Comparison of ENCODE assay signal across 24 mouse cellular contexts in the genomic region with DNA sequence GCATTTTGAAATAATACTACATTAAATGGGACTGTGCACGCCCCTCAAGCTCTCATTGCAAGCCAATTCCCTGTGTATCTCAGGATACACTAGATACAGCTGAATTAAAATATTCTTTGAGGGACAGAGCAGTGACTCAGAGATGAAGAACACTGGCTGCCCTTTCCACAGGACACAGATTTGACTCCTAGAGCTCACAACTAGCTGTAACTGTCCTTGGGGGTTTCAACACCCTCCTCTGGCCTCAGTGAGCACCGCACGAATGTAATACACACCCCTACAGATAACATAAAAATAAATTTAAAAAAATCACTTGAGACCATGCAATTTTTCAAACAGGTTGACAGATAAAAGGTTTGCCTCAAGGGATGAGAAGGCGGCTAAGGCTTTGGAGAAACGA. TPM values are rescaled to one million over a fixed set of nuclear protein-coding genes. Genes with fewer than 3 reads are reported as not detected.
DNase-seq lines count a peak whose midpoint lies in the region; ATAC-seq and TF ChIP-seq lines count a peak whose summit lies in the region.
"Had no signal": no experiment of that assay in that cellular context is flagged by ENCODE, and none has a peak within 500 bp of the region (broad histone marks: within the 10 kb centered on the region; RNA-seq: fewer than 3 reads in every experiment).

No protein-coding gene starts in this region.

- H3K36me3 ChIP-seq in heart, embryonic 12.5 days = no peaks in the 10 kb centered on the region
- H3K36me3 ChIP-seq in hindbrain, embryonic 16.5 days (ENCODE audit: control insufficient read depth, insufficient read depth, low read length) = no peaks in the 10 kb centered on the region
- no peaks in the 10 kb centered on the region for H3K36me3 ChIP-seq in hindbrain, embryonic 10.5 days
- no peaks in the 10 kb centered on the region for H3K36me3 ChIP-seq in E14TG2a.4 (ENCODE audit: insufficient read depth, low read length)
- H3K36me3 ChIP-seq: hindbrain, embryonic 13.5 days had no signal

- intact Hi-C loops in heart, postnatal 36 days (cut with DNase I) = no loop called here

- H3K9me3 ChIP-seq in heart, embryonic 12.5 days (replicated peaks) = peaks cover 3% of the 10 kb centered on the region; the same call in 1 of the 2 replicates
- no peaks in the 10 kb centered on the region for H3K9me3 ChIP-seq in hindbrain, embryonic 16.5 days (ENCODE audit: control insufficient read depth, low read length)
- H3K9me3 ChIP-seq in hindbrain, embryonic 10.5 days = peaks cover 4% of the 10 kb centered on the region; the same call in 1 of the 2 replicates
- peaks cover 3% of the 10 kb centered on the region; the same call in 1 of the 2 replicates for H3K9me3 ChIP-seq in E14TG2a.4 (ENCODE audit: low read length)
- H3K9me3 ChIP-seq: hindbrain, embryonic 13.5 days had no signal

- no peak overlapping the region for H3K4me3 ChIP-seq in heart, embryonic 12.5 days
- H3K4me3 ChIP-seq in hindbrain, embryonic 16.5 days (ENCODE audit: low read length) = no peak overlapping the region
- H3K4me3 ChIP-seq in hindbrain, embryonic 10.5 days = no peak overlapping the region
- H3K4me3 ChIP-seq in E14TG2a.4 (replicated peaks; ENCODE audit: low read length) = peak overlapping the region; percentile 37; the same call in 1 of the 2 replicates
- H3K4me3 ChIP-seq: gastrocnemius, adult 2 months; hindbrain, embryonic 13.5 days had no signal

- H3K9ac ChIP-seq in heart, embryonic 12.5 days = 0 out of 2 replicates have a peak overlapping the region, but pooled peaks have one; percentile 45
- H3K9ac ChIP-seq in hindbrain, embryonic 16.5 days (ENCODE audit: low read depth, low read length) = no peak overlapping the region
- H3K9ac ChIP-seq: hindbrain, embryonic 13.5 days had no signal

- TF ChIP-seq CTCF in E14TG2a.4 (conservative IDR thresholded peaks at IDR 0.05; ENCODE audit: low read length) = no peak

- WGBS in heart, embryonic 12.5 days = 47% methylated on average over 5 of the region's 5 CpGs
- 58% methylated on average over 5 of the region's 5 CpGs for WGBS in hindbrain, embryonic 16.5 days
- 56% methylated on average over 5 of the region's 5 CpGs for WGBS in hindbrain, embryonic 10.5 days

- peak overlapping the region; percentile 34 for H3K4me2 ChIP-seq in heart, embryonic 12.5 days
- H3K4me2 ChIP-seq in hindbrain, embryonic 16.5 days (ENCODE audit: low read length) = peak overlapping the region; percentile 8; the same call in 1 of the 2 replicates
- H3K4me2 ChIP-seq: hindbrain, embryonic 13.5 days had no signal

- peak; percentile 43 to 77 for DNase-seq in adrenal gland, adult (ENCODE audit: inconsistent age in 2 of 2, low spot score in 1 of 2)
- no peak for DNase-seq in adrenal gland, postnatal 25 days
- DNase-seq in heart, postnatal 36 days = no peak
- DNase-seq in hindbrain, embryonic 10.5 days (ENCODE audit: low spot score) = no peak
- no peak for DNase-seq in kidney, postnatal 36 days
- DNase-seq: B cell, adult 2 months; cerebellum, adult 11 months; cerebellum, adult 8-10 months; cerebellum, postnatal 14 days; embryo, embryonic 11 days; gastrocnemius, adult 2 months; gastrocnemius, postnatal 25 days; heart, postnatal 4 days; kidney, adult 8-10 months had no signal

- ATAC-seq in heart, embryonic 12.5 days (ENCODE audit: insufficient number of reproducible peaks, low FRiP score) = no peak
- ATAC-seq in hindbrain, embryonic 16.5 days = no peak
- ATAC-seq: CD4-positive, CD25-positive, alpha-beta regulatory T cell, adult 4 months; forebrain, embryonic 14.5 days; inflammation-experienced regulatory T-cells, adult 6 months; intestine, postnatal 0 days had no signal

- no peak overlapping the region for H3K27ac ChIP-seq in heart, embryonic 12.5 days (ENCODE audit: poor library complexity, severe bottlenecking)
- H3K27ac ChIP-seq in hindbrain, embryonic 16.5 days (ENCODE audit: low read depth, low read length) = no peak overlapping the region
- H3K27ac ChIP-seq in hindbrain, embryonic 10.5 days = no peak overlapping the region
- H3K27ac ChIP-seq: gastrocnemius, adult 2 months; hindbrain, embryonic 13.5 days had no signal

- no peaks in the 10 kb centered on the region; the same call in 1 of the 2 replicates for H3K27me3 ChIP-seq in heart, embryonic 12.5 days (replicated peaks)
- no peaks in the 10 kb centered on the region for H3K27me3 ChIP-seq in hindbrain, embryonic 16.5 days (replicated peaks; ENCODE audit: control insufficient read depth, insufficient read depth, low read length)
- H3K27me3 ChIP-seq in hindbrain, embryonic 10.5 days (ENCODE audit: insufficient read depth, poor library complexity, severe bottlenecking) = 0 out of 2 replicates have a peak, but pooled peaks cover 4% of the 10 kb centered on the region
- peaks cover 33% of the 10 kb centered on the region for H3K27me3 ChIP-seq in E14TG2a.4 (ENCODE audit: insufficient read depth, low read length)
- H3K27me3 ChIP-seq: hindbrain, embryonic 13.5 days had no signal

- H3K4me1 ChIP-seq in heart, embryonic 12.5 days (replicated peaks) = peaks cover 13% of the 10 kb centered on the region
- no peaks in the 10 kb centered on the region for H3K4me1 ChIP-seq in hindbrain, embryonic 16.5 days (ENCODE audit: control insufficient read depth, insufficient read depth, low read depth, low read length)
- H3K4me1 ChIP-seq in hindbrain, embryonic 10.5 days (replicated peaks) = no peaks in the 10 kb centered on the region
- peaks cover 10% of the 10 kb centered on the region for H3K4me1 ChIP-seq in E14TG2a.4 (replicated peaks; ENCODE audit: low read depth, low read length)

RNA-seq across cellular contexts. Expression of a gene that starts 10.2 kb away (rescaled TPM):
- 0.52 TPM in 1 of 2 replicates, not detected in the other for total RNA-seq in adrenal gland, postnatal 25 days (2021)
- polyA plus RNA-seq in heart, embryonic 12.5 days (2016; fragmentation: Nextera tagmentation; extraction: Ambion mirVana) = 2.8 and 3.8 TPM in 2 replicates
- total RNA-seq in heart, postnatal 36 days (2021) = not detected
- 1.3 and 2.1 TPM in 2 replicates for polyA plus RNA-seq in hindbrain, embryonic 16.5 days (2015; fragmentation: Nextera tagmentation; extraction: Ambion mirVana)
- 1.1 and 1.5 TPM in 2 replicates for polyA plus RNA-seq in hindbrain, embryonic 10.5 days (2016; fragmentation: Nextera tagmentation; extraction: Ambion mirVana)
- total RNA-seq: gastrocnemius, adult 2 months; gastrocnemius, postnatal 25 days; granulocyte monocyte progenitor cell, adult 5-6 weeks; MEL had no signal
- polyA plus RNA-seq: CD4-positive, CD25-positive, alpha-beta regulatory T cell, adult 4 months; inflammation-experienced regulatory T-cells, adult 6 months had no signal

RNA-seq across cellular contexts. Expression of a gene that starts 23.6 kb away (rescaled TPM):
- total RNA-seq in adrenal gland, postnatal 25 days (2021) = 25.6 and 26.3 TPM in 2 replicates
- 23.2 and 23.9 TPM in 2 replicates for polyA plus RNA-seq in heart, embryonic 12.5 days (2016; fragmentation: Nextera tagmentation; extraction: Ambion mirVana)
- total RNA-seq in heart, postnatal 36 days (2021) = 1 to 10 TPM; 5.7 to 7.8 TPM
- polyA plus RNA-seq in hindbrain, embryonic 16.5 days (2015; fragmentation: Nextera tagmentation; extraction: Ambion mirVana) = 9.5 and 10.2 TPM in 2 replicates
- 9.5 and 9.8 TPM in 2 replicates for polyA plus RNA-seq in hindbrain, embryonic 10.5 days (2016; fragmentation: Nextera tagmentation; extraction: Ambion mirVana)

RNA-seq across cellular contexts. Expression of a gene that starts 57.5 kb away (rescaled TPM):
- total RNA-seq in adrenal gland, postnatal 25 days (2021) = 8.1 and 8.2 TPM in 2 replicates
- polyA plus RNA-seq in heart, embryonic 12.5 days (2016; fragmentation: Nextera tagmentation; extraction: Ambion mirVana) = 9.9 and 10.4 TPM in 2 replicates
- 1 to 10 TPM; 3.5 to 4.2 TPM for total RNA-seq in heart, postnatal 36 days (2021)
- polyA plus RNA-seq in hindbrain, embryonic 16.5 days (2015; fragmentation: Nextera tagmentation; extraction: Ambion mirVana) = 3.2 and 3.5 TPM in 2 replicates
- polyA plus RNA-seq in hindbrain, embryonic 10.5 days (2016; fragmentation: Nextera tagmentation; extraction: Ambion mirVana) = 5.6 and 7.9 TPM in 2 replicates

RNA-seq across cellular contexts. Expression of a gene that starts 58.1 kb away (rescaled TPM):
- 8.7 and 12.9 TPM in 2 replicates for total RNA-seq in adrenal gland, postnatal 25 days (2021)
- 13.0 and 15.4 TPM in 2 replicates for polyA plus RNA-seq in heart, embryonic 12.5 days (2016; fragmentation: Nextera tagmentation; extraction: Ambion mirVana)
- 10 to 100 TPM in 1 of 2 experiments, 1 to 10 TPM in 1; 5.4 to 10.4 TPM for total RNA-seq in heart, postnatal 36 days (2021)
- polyA plus RNA-seq in hindbrain, embryonic 16.5 days (2015; fragmentation: Nextera tagmentation; extraction: Ambion mirVana) = 12.6 and 13.3 TPM in 2 replicates
- 16.5 and 17.9 TPM in 2 replicates for polyA plus RNA-seq in hindbrain, embryonic 10.5 days (2016; fragmentation: Nextera tagmentation; extraction: Ambion mirVana)

Comparison
In these comparisons a context has a peak if more than half of its experiments do, and no peak if none do; other contexts are left out.
1. DNase-seq: peak in adrenal gland, adult (2 of 2); none in adrenal gland, postnatal 25 days (single experiment), heart, postnatal 36 days (0 of 2), hindbrain, embryonic 10.5 days (single experiment) and kidney, postnatal 36 days (0 of 2).